Mouse (Mus musculus): ENCODE results near the gene D5Ertd577e.
"Not testable (repeated sequence)": the region's sequence is repeated elsewhere in the genome, so short reads cannot be mapped to it uniquely, and the experiment has no call there.

The D5Ertd577e gene

GRCm38 (mm10) chr5:95456506-95456905, at the start of gene D5Ertd577e:
Gene D5Ertd577e (plus strand): TSS chr5:95456806.
- POLR2A ChIA-PET, CTCF ChIA-PET: not testable (repeated sequence)

- CTCF ChIA-PET, POLR2A ChIA-PET: not testable (repeated sequence)
Measured at GRCm38 (mm10) chr5:95510458-95510857, 53.9 kb downstream of the D5Ertd577e start, which contains the start of gene Gm3286. Gene Gm3286 (plus strand): TSS chr5:95510758.
